Mouse (Mus musculus) cerebellum, adult 11-12 months (tissue): Measurements from ENCODE around the gene Arap1.
A peak's percentile ranks its signal among the peaks of the same experiment; 100 is the strongest.

Experiments used
- DNase-seq: peaks from one replicate; pipeline ENCODE4 v3.0.0; 2022

Gene Arap1

DNA sequence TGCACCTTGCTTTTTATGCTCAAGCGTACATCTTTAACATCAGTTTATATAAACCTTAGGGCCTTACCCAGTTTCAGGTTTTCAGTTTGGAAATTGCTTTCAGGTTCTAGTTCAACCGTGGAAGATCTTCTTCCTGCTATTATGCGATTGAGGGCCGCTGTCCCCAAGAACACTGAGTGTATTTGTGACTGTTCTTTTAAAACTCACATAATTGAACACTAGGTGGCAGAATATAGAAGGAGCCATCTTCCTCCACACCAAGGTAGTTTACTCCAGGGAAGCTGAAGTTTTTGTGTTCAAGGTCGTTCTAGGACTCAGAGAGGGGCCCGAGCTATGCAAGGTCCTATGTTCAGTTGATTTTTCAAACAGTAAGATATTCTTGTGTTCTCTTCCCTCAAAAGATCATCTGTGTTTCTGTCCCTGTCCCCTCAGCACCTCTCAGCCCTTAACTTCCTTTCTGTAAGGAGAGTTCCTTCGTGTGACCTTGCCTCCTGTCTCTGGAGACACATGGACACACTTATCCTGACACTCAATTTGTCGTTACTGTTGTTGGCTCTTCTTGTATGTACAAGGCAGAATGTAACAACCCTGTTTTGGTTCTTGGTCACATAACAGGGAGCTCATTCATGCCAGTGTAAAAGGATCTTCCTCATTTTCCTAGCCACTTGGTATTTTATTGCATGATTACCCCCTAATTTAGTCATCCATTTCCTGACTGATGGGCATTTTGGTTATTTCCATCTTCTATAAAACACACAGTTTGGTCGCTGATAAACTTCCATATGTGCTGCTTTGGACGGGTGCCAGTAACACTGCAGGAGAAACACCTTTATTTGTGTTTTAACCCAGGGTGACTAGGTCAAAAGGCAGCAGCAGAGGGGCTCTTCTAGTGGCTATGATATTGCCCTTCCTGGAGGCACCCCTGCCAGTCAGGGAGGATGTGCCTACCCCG lies 20.3 kb downstream of the Arap1 start:
- DNase-seq: no peak

DNA sequence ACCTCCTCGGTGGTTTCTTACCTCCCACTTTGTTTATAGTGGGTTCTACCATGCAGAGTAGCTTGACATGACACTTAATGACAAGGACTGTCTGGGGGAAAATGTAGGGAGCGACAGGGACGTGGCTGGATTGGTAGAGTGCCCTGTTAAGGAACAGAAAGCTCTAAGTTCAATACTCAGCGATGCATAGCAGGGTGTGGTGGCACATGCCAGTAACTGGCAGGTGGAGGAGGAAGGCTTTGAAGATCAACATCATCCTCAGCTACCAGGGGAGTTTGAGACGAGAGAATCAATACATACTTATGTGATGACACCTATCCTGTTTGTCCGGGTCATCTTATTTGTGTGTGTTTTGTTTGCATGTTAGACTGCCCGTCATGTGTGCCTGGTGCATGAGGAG lies 21.8 kb downstream of the Arap1 start:
- DNase-seq: no peak

DNA sequence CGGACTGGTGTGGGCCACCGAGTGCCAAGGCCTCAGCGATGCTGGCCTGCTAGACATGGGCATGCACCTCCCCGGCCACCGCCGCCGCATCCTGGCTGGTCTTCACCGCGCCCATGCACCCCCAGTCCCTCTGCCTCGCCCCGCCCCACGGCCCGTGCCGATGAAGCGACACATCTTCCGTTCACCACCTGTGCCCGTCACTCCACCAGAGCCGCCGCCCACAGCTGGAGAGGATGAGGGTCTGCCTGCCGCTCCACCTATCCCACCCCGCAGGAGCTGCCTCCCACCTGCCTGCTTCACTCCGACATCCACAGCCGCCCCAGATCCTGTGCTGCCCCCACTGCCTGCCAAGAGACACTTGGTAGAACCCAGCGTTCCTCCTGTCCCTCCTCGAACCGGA lies 25.2 kb downstream of the Arap1 start:
- DNase-seq: peak; percentile 34

DNA sequence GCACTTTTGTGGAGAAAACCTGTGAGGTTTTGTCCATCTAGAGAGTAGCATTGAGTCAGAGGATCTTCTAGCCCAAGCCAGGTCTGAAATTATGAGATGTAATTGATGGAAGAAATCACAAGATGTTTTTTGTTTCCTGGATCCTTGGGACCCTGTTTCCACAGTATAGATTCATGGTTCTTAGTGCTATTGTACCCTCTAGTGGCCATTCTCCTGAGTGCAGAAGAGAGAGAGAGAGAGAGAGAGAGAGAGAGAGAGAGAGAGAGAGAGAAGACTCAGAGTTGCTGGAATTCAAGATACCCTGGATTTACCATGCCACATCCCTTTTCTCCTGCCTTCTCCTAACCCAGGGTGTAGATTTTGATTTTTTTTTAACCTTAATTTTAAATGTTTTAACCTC lies 26.3 kb downstream of the Arap1 start:
- DNase-seq: no peak

DNA sequence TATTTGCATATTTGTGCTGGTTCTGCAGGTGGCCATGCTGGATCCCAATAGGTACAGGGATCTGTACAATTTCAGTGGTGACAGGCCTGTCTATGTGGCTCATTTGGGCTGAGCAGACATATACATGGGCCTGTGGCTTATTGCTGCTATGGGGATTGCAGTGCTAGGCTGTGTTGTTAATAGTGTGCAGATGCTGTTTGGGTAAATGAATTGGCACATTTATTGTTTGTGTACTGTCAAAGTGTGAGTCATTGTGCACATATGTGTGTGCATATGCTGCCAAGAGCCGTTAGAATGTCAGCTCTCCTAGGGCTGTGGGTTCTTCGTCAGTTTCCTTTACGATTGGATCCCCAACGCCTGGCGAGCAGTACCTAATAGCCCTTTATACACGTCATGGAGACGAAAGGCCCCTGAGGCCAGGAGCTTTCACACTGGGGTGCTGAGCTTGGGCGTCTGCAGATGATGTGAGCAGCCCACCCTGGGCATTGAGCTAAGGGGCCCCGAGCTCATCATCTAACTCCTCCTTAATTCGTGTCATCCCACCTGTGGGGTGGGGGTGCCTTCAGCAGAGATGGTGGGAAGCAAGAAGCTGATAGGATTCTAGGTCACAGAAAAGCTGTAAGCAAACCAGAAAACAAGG lies 29.0 kb downstream of the Arap1 start:
- DNase-seq: no peak

- DNase-seq: no peak
Observed at GRCm38 (mm10) chr7:101377741-101378262, 29.9 kb downstream of the Arap1 start.

GRCm38 (mm10) chr7:101378285-101378684 lies 30.4 kb downstream of the Arap1 start:
- no peak for DNase-seq

GRCm38 (mm10) chr7:101378796-101379465 lies 31.1 kb downstream of the Arap1 start:
- DNase-seq: no peak

- no peak for DNase-seq
Observed at GRCm38 (mm10) chr7:101379732-101380131, 31.9 kb downstream of the Arap1 start.

- no peak for DNase-seq
Observed at GRCm38 (mm10) chr7:101381512-101381911, 33.6 kb downstream of the Arap1 start.

DNA sequence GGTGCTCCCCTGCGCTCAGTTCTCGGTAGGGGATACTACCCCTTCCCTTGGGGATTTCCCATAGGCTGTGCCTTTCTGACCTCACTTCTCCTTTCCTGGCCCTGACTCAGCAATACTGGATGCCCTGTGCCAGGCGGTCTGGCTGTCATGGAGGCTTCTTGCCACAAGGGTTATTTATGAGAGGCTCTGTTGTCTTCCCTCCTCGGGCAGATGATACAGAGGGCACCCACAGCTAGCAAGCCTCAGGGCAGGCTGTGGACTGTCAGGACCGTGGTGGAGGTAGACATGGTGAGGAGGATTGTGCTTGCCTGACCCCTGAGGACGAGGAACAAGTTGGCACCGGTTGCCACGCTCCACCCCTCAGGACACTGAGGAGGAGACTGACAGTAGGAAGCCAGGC lies 34.5 kb downstream of the Arap1 start:
- no peak for DNase-seq

DNA sequence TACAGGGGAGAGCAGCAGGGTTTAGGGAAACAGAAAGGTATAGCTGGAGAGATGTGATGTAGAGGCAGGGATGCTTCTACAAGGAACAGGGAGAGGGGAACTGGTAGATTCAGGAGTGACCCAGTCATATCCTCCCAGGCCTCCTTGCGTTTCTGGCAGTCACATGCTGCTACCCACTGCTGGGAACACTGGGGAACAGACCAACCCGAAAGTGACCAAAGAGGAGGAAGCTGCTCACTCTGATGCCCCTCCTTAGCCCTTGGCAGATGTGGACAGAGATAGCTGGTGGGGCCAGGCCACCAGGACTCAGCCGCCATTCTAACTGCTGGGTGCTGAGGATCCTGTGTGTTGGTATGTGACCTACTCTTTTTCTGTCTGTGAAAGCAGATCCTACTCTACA lies 35.9 kb downstream of the Arap1 start:
- DNase-seq: no peak

DNA sequence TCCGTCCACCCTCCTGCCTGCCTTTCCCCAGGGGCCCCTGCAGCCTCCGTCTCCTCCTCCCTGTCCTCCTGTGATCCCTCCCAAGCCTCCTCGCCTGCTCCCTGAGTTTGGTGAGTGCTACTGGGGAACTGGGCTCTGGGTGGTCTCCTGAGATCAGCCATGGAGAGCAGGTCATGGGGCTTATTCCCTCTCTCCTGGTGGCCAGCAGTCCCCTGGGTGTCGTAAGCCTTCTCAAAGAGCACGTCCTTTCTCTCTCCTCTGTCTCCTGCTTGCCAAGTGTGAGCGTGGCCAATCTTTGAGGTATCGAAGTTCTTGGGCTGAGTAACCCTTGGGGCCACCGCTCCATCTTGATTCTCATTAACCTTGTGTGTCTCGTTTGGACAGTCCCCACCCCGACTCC lies 37.1 kb downstream of the Arap1 start:
- DNase-seq: no peak

DNA sequence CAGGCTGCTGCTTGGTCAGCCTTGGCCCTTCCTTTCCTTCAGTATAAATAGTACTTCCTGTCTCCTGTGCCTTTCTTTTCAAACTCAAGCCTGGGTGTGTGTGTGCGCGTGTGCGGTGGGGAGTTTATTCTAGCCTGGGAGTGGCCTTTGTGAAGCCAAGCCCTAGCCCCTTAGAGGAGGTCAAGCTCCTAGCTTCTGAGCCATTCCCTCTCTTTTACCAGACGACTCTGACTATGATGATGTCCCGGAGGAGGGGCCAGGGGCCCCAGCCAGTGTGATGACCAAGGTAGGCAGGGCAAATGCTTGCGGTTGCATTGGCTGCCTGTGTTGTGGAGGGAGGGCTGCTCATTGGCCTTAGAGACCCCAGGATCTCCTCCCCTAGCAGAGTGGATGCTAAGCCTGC lies 37.5 kb downstream of the Arap1 start:
- no peak for DNase-seq

GRCm38 (mm10) chr7:101385866-101386452 lies 38.1 kb downstream of the Arap1 start:
- no peak for DNase-seq

- no peak for DNase-seq
Observed at GRCm38 (mm10) chr7:101389256-101389655, 41.4 kb downstream of the Arap1 start.

DNA sequence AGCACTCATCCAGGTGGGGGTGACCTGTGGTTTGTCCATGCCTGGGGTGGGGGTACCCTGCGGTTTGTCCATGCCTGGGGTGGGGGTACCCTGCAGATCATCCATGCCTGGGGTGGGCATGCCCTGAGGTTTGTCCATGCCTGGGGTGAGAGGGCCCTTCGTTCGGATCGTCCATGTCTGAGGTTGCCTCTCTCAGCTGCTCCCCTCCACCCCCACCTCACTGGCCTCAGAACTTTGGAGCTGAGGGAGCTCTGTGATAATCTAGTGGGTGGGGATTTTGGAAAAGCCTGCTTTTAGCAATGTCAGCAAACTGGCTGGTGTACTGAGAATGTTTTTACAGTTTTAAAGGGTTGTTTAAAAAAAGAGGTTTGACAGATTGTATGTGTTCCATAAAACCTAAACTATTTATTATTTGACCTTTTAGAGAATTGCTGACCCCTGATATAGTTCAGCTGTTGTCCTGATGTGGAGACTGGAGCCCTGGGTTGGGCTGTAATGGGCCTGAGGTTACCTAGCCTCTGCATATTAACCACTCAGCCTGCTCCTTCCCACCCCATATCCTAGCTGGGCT lies 44.1 kb downstream of the Arap1 start:
- no peak for DNase-seq

DNA sequence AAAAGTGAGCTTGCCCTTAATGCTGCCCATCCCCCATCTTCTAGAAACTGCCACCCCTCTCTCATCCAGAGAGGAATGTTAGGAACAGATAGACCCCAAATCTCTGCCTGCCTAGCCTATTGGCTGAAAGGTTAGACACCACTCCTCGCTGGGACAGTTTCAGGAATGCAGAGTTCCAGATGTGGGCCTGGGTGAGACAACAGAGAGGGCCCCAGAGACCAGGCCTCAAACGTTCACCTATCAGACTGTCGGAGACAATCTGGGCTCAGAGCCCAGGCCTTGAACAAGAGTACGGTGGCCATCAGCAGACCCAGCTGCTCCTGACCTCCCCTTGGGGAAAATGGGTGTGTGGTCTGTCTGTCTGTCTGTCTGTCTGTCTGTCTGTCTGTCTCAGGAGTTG lies 45.1 kb downstream of the Arap1 start:
- no peak for DNase-seq

- DNase-seq: no peak
Observed at GRCm38 (mm10) chr7:101393694-101394504, 46.0 kb downstream of the Arap1 start.

DNA sequence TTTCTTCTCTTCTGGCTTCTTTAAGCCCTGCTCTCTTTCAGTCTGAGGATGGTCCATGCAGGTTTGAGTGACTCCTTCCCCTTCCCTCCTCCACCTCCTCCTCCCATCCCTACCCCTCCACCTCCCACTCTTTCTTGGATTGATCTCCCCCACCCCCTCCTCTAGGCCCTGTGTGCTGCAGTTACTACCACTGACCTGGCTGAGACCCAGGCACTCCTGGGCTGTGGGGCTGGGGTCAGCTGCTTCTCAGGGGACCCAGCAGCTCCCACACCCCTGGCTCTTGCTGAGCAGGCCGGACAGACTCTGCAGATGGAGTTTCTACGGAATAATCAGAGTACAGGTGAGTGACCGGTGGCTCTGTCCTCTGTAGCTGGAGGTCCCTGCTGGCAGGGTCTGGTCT lies 46.7 kb downstream of the Arap1 start:
- DNase-seq: no peak

GRCm38 (mm10) chr7:101395471-101395870 lies 47.6 kb downstream of the Arap1 start:
- DNase-seq: no peak

DNA sequence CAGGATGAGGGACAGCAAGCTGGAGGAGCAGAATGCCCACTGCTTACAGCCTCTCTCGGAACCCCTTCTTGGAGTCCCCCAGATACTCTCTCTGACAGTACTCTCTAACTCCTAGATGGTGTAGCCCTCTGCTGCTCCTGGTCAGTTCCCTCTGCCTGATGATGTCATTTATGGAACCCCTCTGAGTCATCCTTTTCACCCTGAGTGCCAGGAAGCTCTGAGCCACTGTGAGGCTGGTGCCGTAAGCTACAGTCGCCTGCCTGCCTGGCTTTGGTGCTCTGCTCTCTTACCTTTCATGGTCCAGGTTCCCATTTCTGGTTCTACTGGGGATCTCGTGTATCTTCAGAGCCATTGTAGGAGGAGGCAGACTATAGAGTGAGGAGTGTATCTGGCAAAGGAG lies 49.3 kb downstream of the Arap1 start:
- DNase-seq: no peak
